Mouse (Mus musculus) forebrain, embryonic 13.5 days (tissue): ENCODE results near the gene Bub1b. TPM values are rescaled to one million over a fixed set of nuclear protein-coding genes. Genes with fewer than 3 reads are reported as not detected.

Source experiments
- ATAC-seq: fragments of 200-750 bp; cut with Nextera tagmentation; 2 replicates; pipeline ENCODE4 v1.8.0; 2017
- H3K27ac ChIP-seq: fragments of 300-500 bp; sonication (generic); 2 replicates; pipeline ENCODE4 v1.5.1; 2015; ENCODE audit warnings: inconsistent platforms, mild to moderate bottlenecking, moderate library complexity
- H3K27me3 ChIP-seq: fragments of 300-500 bp; sonication (generic); 2 replicates; pipeline ENCODE4 v1.6.1; 2015; ENCODE audit warnings: mild to moderate bottlenecking, inconsistent platforms
- H3K36me3 ChIP-seq: fragments of 300-500 bp; sonication (generic); 2 replicates; pipeline ENCODE4 v1.6.1; 2015; ENCODE audit warnings: mild to moderate bottlenecking, inconsistent platforms; ENCODE audit not compliant: poor library complexity, severe bottlenecking
- H3K4me1 ChIP-seq: fragments of 300-500 bp; sonication (generic); 2 replicates; pipeline ENCODE4 v1.6.1; 2015; ENCODE audit warnings: inconsistent platforms
- H3K4me2 ChIP-seq: fragments of 300-500 bp; sonication (generic); 2 replicates; pipeline ENCODE4 v1.6.1; 2015; ENCODE audit warnings: inconsistent platforms, mild to moderate bottlenecking, moderate library complexity
- H3K4me3 ChIP-seq: fragments of 300-500 bp; sonication (generic); 2 replicates; pipeline ENCODE4 v1.5.1; 2015; ENCODE audit warnings: mild to moderate bottlenecking, inconsistent platforms
- H3K9ac ChIP-seq: fragments of 300-500 bp; sonication (generic); 2 replicates; pipeline ENCODE4 v1.6.1; 2015; ENCODE audit warnings: mild to moderate bottlenecking, inconsistent platforms
- H3K9me3 ChIP-seq: fragments of 300-500 bp; sonication (generic); replicated peaks from 2 replicates; pipeline ENCODE4 v1.6.1; 2016; ENCODE audit warnings: inconsistent platforms
- WGBS: fragments of 180-500 bp; shearing (Covaris S2); methylation state at CpG from one replicate; pipeline ENCODE4 v1.1.7; 2015; 5-methylcytosine and 5-hydroxymethylcytosine counted together
- polyA plus RNA-seq: library from polyadenylated mRNA; unstranded; fragments of >200 nt; fragmentation: Nextera tagmentation; extraction: Ambion mirVana; gene quantifications from 2 replicates; pipeline ENCODE4 v1.2.1, GENCODE M21; 2015

Gene Bub1b
- polyA plus RNA-seq, 1 experiment from 2014 or later = 80.7 TPM

- no peaks in the 10 kb centered on the region for H3K4me1 ChIP-seq
- no peak overlapping the region for H3K4me3 ChIP-seq
Measured at GRCm38 (mm10) chr2:118689875-118690274, 91.9 kb downstream of the Bub1b start.

More at GRCm38 (mm10) chr2:118689875-118690274, 91.9 kb downstream of the Bub1b start:
- Histone ChIP-seq H3K27ac (no peak overlapping the region), H3K36me3 (no peaks in the 10 kb centered on the region), H3K27me3 (peaks cover 23% of the 10 kb centered on the region), H3K4me2 (no peak overlapping the region), H3K9ac (no peak overlapping the region), H3K9me3 (no peaks in the 10 kb centered on the region)
- WGBS = 86% methylated on average over 10 of the region's 10 CpGs
- no peak for ATAC-seq

Other genes starting within 250 kb of the Bub1b start
- 1.6 and 1.8 TPM in 2 replicates for gene Gpr176, start 224.8 kb upstream of the Bub1b start, polyA plus RNA-seq
- 8.3 and 8.8 TPM in 2 replicates for gene Eif2ak4, start 209.6 kb upstream of the Bub1b start, polyA plus RNA-seq
- 336 and 347 TPM in 2 replicates for gene Srp14, start 118.5 kb upstream of the Bub1b start, polyA plus RNA-seq
- gene Bmf, start 48.5 kb upstream of the Bub1b start, polyA plus RNA-seq = 1.6 and 2.8 TPM in 2 replicates
- 9.0 and 12.6 TPM in 2 replicates for gene Pak6, start 65.1 kb downstream of the Bub1b start, polyA plus RNA-seq
- 0.06 and 0.17 TPM in 2 replicates for gene Ankrd63, start 105.8 kb downstream of the Bub1b start, polyA plus RNA-seq
- gene Plcb2, start 130.2 kb downstream of the Bub1b start, polyA plus RNA-seq = 0.17 and 0.43 TPM in 2 replicates
- 26.3 and 27.0 TPM in 2 replicates for gene Inafm2, start 147.5 kb downstream of the Bub1b start, polyA plus RNA-seq
- 1.5 and 2.0 TPM in 2 replicates for gene Ccdc9b, start 164.4 kb downstream of the Bub1b start, polyA plus RNA-seq
- not detected in 2 replicates for gene Phgr1, start 174.6 kb downstream of the Bub1b start, polyA plus RNA-seq
- 13.6 and 15.7 TPM in 2 replicates for gene Disp2, start 181.5 kb downstream of the Bub1b start, polyA plus RNA-seq
- 130 and 133 TPM in 2 replicates for gene Knstrn, start 215.8 kb downstream of the Bub1b start, polyA plus RNA-seq